Mouse (Mus musculus): ENCODE measurements around the gene Rras. TPM values are rescaled to one million over a fixed set of nuclear protein-coding genes. Genes with fewer than 3 reads are reported as not detected.

Gene Rras
- polyA plus RNA-seq, 1 experiment from 2014 or later, result 12.5 TPM

- no peaks in the 10 kb centered on the region for H3K27me3 ChIP-seq (replicated peaks)
- no peaks in the 10 kb centered on the region for H3K9me3 ChIP-seq
- H3K4me3 ChIP-seq, result no peak overlapping the region
- no peak overlapping the region for H3K9ac ChIP-seq
- ATAC-seq (replicated peaks), result no peak
- H3K4me1 ChIP-seq, result no peaks in the 10 kb centered on the region
- no peak overlapping the region for H3K4me2 ChIP-seq
- 88% methylated on average over 11 of the region's 11 CpGs for WGBS
- no peak overlapping the region for H3K27ac ChIP-seq
- H3K36me3 ChIP-seq (replicated peaks), result peaks cover 86% of the 10 kb centered on the region
These were observed 18.9 kb downstream of the Rras start for GRCm38 (mm10) chr7:45036702-45037101.

- Histone ChIP-seq H3K27me3 (replicated peaks) (no peaks in the 10 kb centered on the region), H3K36me3 (replicated peaks) (peaks cover 86% of the 10 kb centered on the region), H3K4me2 (no peak overlapping the region), H3K9me3 (no peaks in the 10 kb centered on the region), H3K27ac (no peak overlapping the region), H3K4me1 (no peaks in the 10 kb centered on the region), H3K9ac (no peak overlapping the region), H3K4me3 (no peak overlapping the region)
- no peak for ATAC-seq (replicated peaks)
- 73% methylated on average over 7 of the region's 7 CpGs for WGBS
These were observed 20.1 kb downstream of the Rras start for GRCm38 (mm10) chr7:45037720-45038361.

GRCm38 (mm10) chr7:45038411-45038810 lies 20.6 kb downstream of the Rras start:
- H3K4me3 ChIP-seq, result no peak overlapping the region
- H3K36me3 ChIP-seq (replicated peaks), result peaks cover 86% of the 10 kb centered on the region
- H3K9ac ChIP-seq, result no peak overlapping the region
- no peaks in the 10 kb centered on the region for H3K4me1 ChIP-seq
- H3K27me3 ChIP-seq (replicated peaks), result no peaks in the 10 kb centered on the region
- no peak overlapping the region for H3K4me2 ChIP-seq
- no peak overlapping the region for H3K27ac ChIP-seq
- H3K9me3 ChIP-seq, result no peaks in the 10 kb centered on the region
- 97% methylated on average over 9 of the region's 9 CpGs for WGBS
- ATAC-seq (replicated peaks), result no peak

- H3K36me3 ChIP-seq (replicated peaks), result peaks cover 80% of the 10 kb centered on the region
These were observed 23.1 kb downstream of the Rras start for GRCm38 (mm10) chr7:45040851-45041250.

GRCm38 (mm10) chr7:45043307-45043706 lies 25.5 kb downstream of the Rras start:
- H3K9ac ChIP-seq, result no peak overlapping the region
- no peaks in the 10 kb centered on the region for H3K4me1 ChIP-seq
- H3K27ac ChIP-seq, result no peak overlapping the region
- no peak for ATAC-seq (replicated peaks)
- H3K9me3 ChIP-seq, result no peaks in the 10 kb centered on the region
- H3K4me3 ChIP-seq, result no peak overlapping the region
- no peaks in the 10 kb centered on the region for H3K27me3 ChIP-seq (replicated peaks)
- H3K4me2 ChIP-seq, result no peak overlapping the region
- 96% methylated on average over 14 of the region's 14 CpGs for WGBS
- H3K36me3 ChIP-seq (replicated peaks), result peaks cover 78% of the 10 kb centered on the region

More at GRCm38 (mm10) chr7:45040851-45041250, 23.1 kb downstream of the Rras start:
- H3K9me3 ChIP-seq, result no peaks in the 10 kb centered on the region
- H3K27me3 ChIP-seq (replicated peaks), result no peaks in the 10 kb centered on the region
- H3K9ac ChIP-seq, result no peak overlapping the region
- no peak; the same call in 1 of the 2 replicates for ATAC-seq (replicated peaks)
- whole genome bisulfite sequencing, result 94% methylated on average over 9 of the region's 9 CpGs
- H3K4me2 ChIP-seq, result no peak overlapping the region
- H3K4me3 ChIP-seq, result no peak overlapping the region
- no peak overlapping the region for H3K27ac ChIP-seq
- H3K4me1 ChIP-seq, result no peaks in the 10 kb centered on the region

- H3K27me3 ChIP-seq (replicated peaks), result no peaks in the 10 kb centered on the region
- H3K4me1 ChIP-seq, result peaks cover 13% of the 10 kb centered on the region; the same call in 1 of the 2 replicates
- peaks cover 76% of the 10 kb centered on the region for H3K36me3 ChIP-seq (replicated peaks)
- H3K4me2 ChIP-seq, result no peak overlapping the region
- H3K4me3 ChIP-seq, result no peak overlapping the region
- H3K9ac ChIP-seq, result no peak overlapping the region
- no peak for ATAC-seq (replicated peaks)
- H3K27ac ChIP-seq, result no peak overlapping the region
- 93% methylated on average over 22 of the region's 22 CpGs for WGBS
- no peaks in the 10 kb centered on the region for H3K9me3 ChIP-seq
These were observed 28.0 kb downstream of the Rras start for GRCm38 (mm10) chr7:45045741-45046140.

- no peaks in the 10 kb centered on the region for H3K9me3 ChIP-seq
- no peaks in the 10 kb centered on the region for H3K27me3 ChIP-seq (replicated peaks)
- peaks cover 25% of the 10 kb centered on the region for H3K4me1 ChIP-seq
- ATAC-seq (replicated peaks), result no peak
- peaks cover 66% of the 10 kb centered on the region for H3K36me3 ChIP-seq (replicated peaks)
- 95% methylated on average over 26 of the region's 26 CpGs for WGBS
- H3K9ac ChIP-seq, result no peak overlapping the region
- H3K4me3 ChIP-seq, result no peak overlapping the region
- no peak overlapping the region for H3K27ac ChIP-seq
- H3K4me2 ChIP-seq, result no peak overlapping the region
These were observed 29.1 kb downstream of the Rras start for GRCm38 (mm10) chr7:45046853-45047350.

- no peak overlapping the region for H3K27ac ChIP-seq
- 95% methylated on average over 14 of the region's 14 CpGs for WGBS
- no peak for ATAC-seq (replicated peaks)
- H3K4me3 ChIP-seq, result no peak overlapping the region
- no peaks in the 10 kb centered on the region for H3K9me3 ChIP-seq
- peaks cover 61% of the 10 kb centered on the region for H3K36me3 ChIP-seq (replicated peaks)
- H3K4me1 ChIP-seq, result peaks cover 26% of the 10 kb centered on the region
- no peak overlapping the region for H3K9ac ChIP-seq
- H3K4me2 ChIP-seq, result no peak overlapping the region
- H3K27me3 ChIP-seq (replicated peaks), result no peaks in the 10 kb centered on the region
These were observed 29.7 kb downstream of the Rras start for GRCm38 (mm10) chr7:45047491-45047890.

- Histone ChIP-seq H3K9me3 (no peaks in the 10 kb centered on the region), H3K4me2 (no peak overlapping the region), H3K36me3 (replicated peaks) (peaks cover 53% of the 10 kb centered on the region), H3K9ac (no peak overlapping the region), H3K27me3 (replicated peaks) (no peaks in the 10 kb centered on the region), H3K4me3 (no peak overlapping the region), H3K27ac (no peak overlapping the region), H3K4me1 (peaks cover 26% of the 10 kb centered on the region)
- no peak for ATAC-seq (replicated peaks)
- 91% methylated on average over 37 of the region's 38 CpGs for WGBS
These were observed 30.5 kb downstream of the Rras start for GRCm38 (mm10) chr7:45048001-45048890.

- Histone ChIP-seq H3K27ac (no peak overlapping the region), H3K27me3 (replicated peaks) (no peaks in the 10 kb centered on the region), H3K9ac (no peak overlapping the region), H3K4me1 (peaks cover 31% of the 10 kb centered on the region), H3K4me2 (no peak overlapping the region), H3K36me3 (replicated peaks) (peaks cover 47% of the 10 kb centered on the region), H3K9me3 (no peaks in the 10 kb centered on the region), H3K4me3 (no peak overlapping the region)
- ATAC-seq (replicated peaks), result no peak
- 93% methylated on average over 23 of the region's 23 CpGs for WGBS
These were observed 31.3 kb downstream of the Rras start for GRCm38 (mm10) chr7:45048923-45049657.

- 1% methylated on average over 16 of the region's 16 CpGs for WGBS
- peak overlapping the region; percentile 99 for H3K27ac ChIP-seq
- no peaks in the 10 kb centered on the region for H3K9me3 ChIP-seq
- peak; percentile 60 for ATAC-seq (replicated peaks)
- peaks cover 32% of the 10 kb centered on the region for H3K36me3 ChIP-seq (replicated peaks)
- peak overlapping the region; percentile 81 for H3K9ac ChIP-seq
- H3K27me3 ChIP-seq (replicated peaks), result no peaks in the 10 kb centered on the region
- H3K4me1 ChIP-seq, result peaks cover 31% of the 10 kb centered on the region
- peak overlapping the region; percentile 67 for H3K4me3 ChIP-seq
- peak overlapping the region; percentile 95 for H3K4me2 ChIP-seq
These were observed 33.3 kb downstream of the Rras start for GRCm38 (mm10) chr7:45050945-45051600.

Data from midbrain, embryonic 15.5 days (tissue).